Mouse (Mus musculus) ES-CJ7 (cell line): Measurements from ENCODE around the gene Rgs8.
A peak's percentile ranks its signal among the peaks of the same experiment; 100 is the strongest.

Experiments
- DNase-seq: peaks from one replicate; pipeline ENCODE4 v3.0.0; 2011; ENCODE audit warnings: low read depth, low spot score

Gene Rgs8

GRCm38 (mm10) chr1:153675591-153675990, 22.8 kb downstream of the Rgs8 start:
- no peak for DNase-seq

GRCm38 (mm10) chr1:153677635-153678034, 24.8 kb downstream of the Rgs8 start:
- peak; percentile 87 for DNase-seq

- peak; percentile 9 for DNase-seq
Measured at GRCm38 (mm10) chr1:153679147-153679546, 26.3 kb downstream of the Rgs8 start.

GRCm38 (mm10) chr1:153679653-153680052, 26.8 kb downstream of the Rgs8 start:
- no peak for DNase-seq

- DNase-seq = peak; percentile 42
Measured at GRCm38 (mm10) chr1:153680363-153680762, 27.5 kb downstream of the Rgs8 start.

GRCm38 (mm10) chr1:153681036-153681435, 28.2 kb downstream of the Rgs8 start:
- DNase-seq = no peak

GRCm38 (mm10) chr1:153683190-153683589, 30.4 kb downstream of the Rgs8 start:
- DNase-seq = no peak

GRCm38 (mm10) chr1:153685630-153686029, 32.8 kb downstream of the Rgs8 start:
- DNase-seq = no peak

GRCm38 (mm10) chr1:153692526-153692925, 39.7 kb downstream of the Rgs8 start:
- no peak for DNase-seq

- DNase-seq = no peak
Measured at GRCm38 (mm10) chr1:153694372-153695120, 41.7 kb downstream of the Rgs8 start.

GRCm38 (mm10) chr1:153695398-153695797, 42.6 kb downstream of the Rgs8 start:
- DNase-seq = no peak

GRCm38 (mm10) chr1:153696093-153696492, 43.3 kb downstream of the Rgs8 start:
- no peak for DNase-seq

- DNase-seq = no peak
Measured at GRCm38 (mm10) chr1:153696541-153696940, 43.7 kb downstream of the Rgs8 start.

- peak; percentile 41 for DNase-seq
Measured at GRCm38 (mm10) chr1:153697581-153698251, 44.9 kb downstream of the Rgs8 start.

- no peak for DNase-seq
Measured at GRCm38 (mm10) chr1:153698311-153699084, 45.7 kb downstream of the Rgs8 start.

GRCm38 (mm10) chr1:153700448-153701063, 47.7 kb downstream of the Rgs8 start:
- no peak for DNase-seq

GRCm38 (mm10) chr1:153701461-153701860, 48.6 kb downstream of the Rgs8 start:
- DNase-seq = no peak

GRCm38 (mm10) chr1:153702166-153702852, 49.5 kb downstream of the Rgs8 start:
- DNase-seq = no peak

GRCm38 (mm10) chr1:153702853-153703410, 50.1 kb downstream of the Rgs8 start:
- DNase-seq = no peak

- no peak for DNase-seq
Measured at GRCm38 (mm10) chr1:153703445-153703991, 50.7 kb downstream of the Rgs8 start.

- no peak for DNase-seq
Measured at GRCm38 (mm10) chr1:153704174-153704573, 51.3 kb downstream of the Rgs8 start.
